Mouse (Mus musculus) spleen, adult 2 months (tissue): ENCODE measurements around the gene Dock3. TPM values are rescaled to one million over a fixed set of nuclear protein-coding genes. Genes with fewer than 3 reads are reported as not detected.

Experiments
- DNase-seq, 2 experiments: peaks; one replicate each; pipeline versions ENCODE4 v3.0.0 to v3.0.0-alpha.2; 2012 to 2021; ENCODE audit warnings: low spot score in 2 of 2, low read depth in 1 of 2
- H3K27ac ChIP-seq: fragments of 200-500 bp; 2 replicates; pipeline ENCODE4 v1.5.1; 2012; ENCODE audit warnings: low read length, inconsistent platforms; ENCODE audit not compliant: insufficient read depth
- H3K27me3 ChIP-seq: fragments of 200-500 bp; 2 replicates; pipeline ENCODE4 v1.6.1; 2012; ENCODE audit warnings: mild to moderate bottlenecking, moderate library complexity, low read length, inconsistent platforms; ENCODE audit not compliant: control insufficient read depth, insufficient read depth
- H3K36me3 ChIP-seq: fragments of 200-500 bp; 2 replicates; pipeline ENCODE4 v1.6.1; 2012; ENCODE audit warnings: mild to moderate bottlenecking, low read length, inconsistent platforms; ENCODE audit not compliant: control insufficient read depth, insufficient read depth
- H3K4me1 ChIP-seq: fragments of 200-500 bp; 2 replicates; pipeline ENCODE4 v1.6.1; 2011; ENCODE audit warnings: inconsistent platforms; ENCODE audit not compliant: control insufficient read depth, insufficient read depth, insufficient read length
- H3K4me3 ChIP-seq: fragments of 200-500 bp; 2 replicates; pipeline ENCODE4 v1.5.1; 2011; ENCODE audit warnings: mild to moderate bottlenecking, inconsistent platforms; ENCODE audit not compliant: insufficient read depth, insufficient read length; ENCODE audit errors: extremely low read depth
- CTCF ChIP-seq: fragments of 200-500 bp; IDR thresholded peaks from 2 replicates; pipeline ENCODE4 v1.5.1; 2011; ENCODE audit warnings: mild to moderate bottlenecking, inconsistent platforms; ENCODE audit not compliant: insufficient read depth, insufficient read length, insufficient replicate concordance; ENCODE audit errors: extremely low read depth
- POLR2A ChIP-seq: fragments of 200-500 bp; IDR thresholded peaks from 2 replicates; pipeline ENCODE4 v1.6.1; 2011; ENCODE audit warnings: low read depth, low read length, inconsistent platforms
- WGBS: fragments of 180-500 bp; shearing (Covaris S2); methylation state at CpG from one replicate; pipeline ENCODE4 v1.1.7; 2018; 5-methylcytosine and 5-hydroxymethylcytosine counted together
- polyA plus RNA-seq: library from polyadenylated mRNA; depleted of rRNA; stranded (reverse); fragments of >200 nt; gene quantifications from 2 replicates; pipeline ENCODE4 v1.2.3, GENCODE M21; 2012

Gene Dock3
- polyA plus RNA-seq, 1 experiment: 0.78 TPM

- no peak for DNase-seq
- WGBS: 73% methylated on average over 1 of the region's 1 CpGs
- Histone ChIP-seq H3K27me3 (no peaks in the 10 kb centered on the region), H3K4me3 (no peak overlapping the region), H3K36me3 (no peaks in the 10 kb centered on the region), H3K4me1 (no peaks in the 10 kb centered on the region), H3K27ac (no peak overlapping the region)
- TF ChIP-seq POLR2A: no peak
- no peak for TF ChIP-seq CTCF
Measured at GRCm38 (mm10) chr9:106958452-106958851, 273.3 kb downstream of the Dock3 start.

- DNase-seq: no peak
Measured at GRCm38 (mm10) chr9:106955486-106955885, 276.2 kb downstream of the Dock3 start.

GRCm38 (mm10) chr9:106934998-106935397, 296.7 kb downstream of the Dock3 start:
- DNase-seq: no peak
- no peaks in the 10 kb centered on the region for H3K4me1 ChIP-seq
- no peak for TF ChIP-seq POLR2A
- no peak for TF ChIP-seq CTCF
- WGBS: 79% methylated on average over 1 of the region's 1 CpGs
- H3K27ac ChIP-seq: no peak overlapping the region
- no peaks in the 10 kb centered on the region for H3K36me3 ChIP-seq
- no peak overlapping the region for H3K4me3 ChIP-seq
- H3K27me3 ChIP-seq: no peaks in the 10 kb centered on the region

More at GRCm38 (mm10) chr9:106955486-106955885, 276.2 kb downstream of the Dock3 start:
- Histone ChIP-seq H3K27me3 (no peaks in the 10 kb centered on the region), H3K27ac (no peak overlapping the region), H3K4me3 (no peak overlapping the region), H3K4me1 (no peaks in the 10 kb centered on the region), H3K36me3 (no peaks in the 10 kb centered on the region)
- no peak for TF ChIP-seq CTCF

GRCm38 (mm10) chr9:106914878-106915277, 316.8 kb downstream of the Dock3 start:
- TF ChIP-seq POLR2A (no peak), CTCF (no peak)
- no peaks in the 10 kb centered on the region for H3K27me3 ChIP-seq
- no peak for DNase-seq
- H3K27ac ChIP-seq: no peak overlapping the region
- no peaks in the 10 kb centered on the region for H3K4me1 ChIP-seq
- no peaks in the 10 kb centered on the region for H3K36me3 ChIP-seq
- no peak overlapping the region for H3K4me3 ChIP-seq
- 88% methylated on average over 6 of the region's 6 CpGs for WGBS

GRCm38 (mm10) chr9:106913759-106914158, 317.9 kb downstream of the Dock3 start:
- no peak for DNase-seq
- WGBS: 7% methylated on average over 1 of the region's 1 CpGs
- no peak for TF ChIP-seq CTCF

GRCm38 (mm10) chr9:106911624-106912023, 320.1 kb downstream of the Dock3 start:
- no peak for DNase-seq
- no peak overlapping the region for H3K4me3 ChIP-seq
- H3K4me1 ChIP-seq: no peaks in the 10 kb centered on the region
- no peak overlapping the region for H3K27ac ChIP-seq
- TF ChIP-seq POLR2A: no peak
- no peak for TF ChIP-seq CTCF
- H3K36me3 ChIP-seq: no peaks in the 10 kb centered on the region
- WGBS: 81% methylated on average over 1 of the region's 1 CpGs
- no peaks in the 10 kb centered on the region for H3K27me3 ChIP-seq

More at GRCm38 (mm10) chr9:106913759-106914158, 317.9 kb downstream of the Dock3 start:
- no peaks in the 10 kb centered on the region for H3K27me3 ChIP-seq
- H3K4me1 ChIP-seq: no peaks in the 10 kb centered on the region
- H3K4me3 ChIP-seq: no peak overlapping the region
- no peaks in the 10 kb centered on the region for H3K36me3 ChIP-seq
- no peak overlapping the region for H3K27ac ChIP-seq

- DNase-seq: no peak
- no peak overlapping the region for H3K4me3 ChIP-seq
- no peaks in the 10 kb centered on the region for H3K4me1 ChIP-seq
- H3K27me3 ChIP-seq: no peaks in the 10 kb centered on the region
- WGBS: 24% methylated on average over 5 of the region's 5 CpGs
- H3K27ac ChIP-seq: no peak overlapping the region
- no peaks in the 10 kb centered on the region for H3K36me3 ChIP-seq
- TF ChIP-seq CTCF (no peak), POLR2A (no peak)
Measured at GRCm38 (mm10) chr9:106908715-106909114, 323.0 kb downstream of the Dock3 start.
